Mouse (Mus musculus): ENCODE measurements around the gene Dazl.

The Dazl gene

DNA sequence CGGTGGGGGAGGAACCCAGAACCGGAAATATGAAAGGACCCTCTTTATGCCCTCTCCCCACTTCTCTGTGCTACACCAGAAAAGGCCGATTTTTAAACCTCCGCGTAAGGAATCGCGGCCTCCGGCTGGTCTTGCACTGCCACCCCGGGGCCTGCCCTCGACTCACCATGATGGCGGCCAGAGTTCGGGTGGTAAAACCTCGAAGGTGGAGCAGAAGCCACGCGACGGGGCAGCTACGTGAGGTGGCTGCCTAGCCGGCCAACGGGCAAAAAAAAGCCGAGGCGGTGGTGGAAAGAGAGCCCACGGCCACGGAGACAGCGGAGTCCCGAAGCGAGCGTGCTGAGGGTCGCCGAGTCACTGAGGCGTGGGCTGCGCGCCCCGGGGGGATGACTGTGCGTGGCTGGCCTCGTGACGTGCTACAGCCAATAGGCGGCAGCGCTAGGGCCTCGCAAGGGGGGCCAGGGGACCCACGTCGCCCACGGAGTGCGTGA, at the start of gene Dazl:
TSS of gene Dazl (minus strand) at position 396 of the 491 bp plus-strand sequence.
- DNase-seq: no peak

- DNase-seq: no peak
Observed at GRCm38 (mm10) chr17:50341850-50342544, 48.6 kb upstream of the Dazl start.

DNA sequence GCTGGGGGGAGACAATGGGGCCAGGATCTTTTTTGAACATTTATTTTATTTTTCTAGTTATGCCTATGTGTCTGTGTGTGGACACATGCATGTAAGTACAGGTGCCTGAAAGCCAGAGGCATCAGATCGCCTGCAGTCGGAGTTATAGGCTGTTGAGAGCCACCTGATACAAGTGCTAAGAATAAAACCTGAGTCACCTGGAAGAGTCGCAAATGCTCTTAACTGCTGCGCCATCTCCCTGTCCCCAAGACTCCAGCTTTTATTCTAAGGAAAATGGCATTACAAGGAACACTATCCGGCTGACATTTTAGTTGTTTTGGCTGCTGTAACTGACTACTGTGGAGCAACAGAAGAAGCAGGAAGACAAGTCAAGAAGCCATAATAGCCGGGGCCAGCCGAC, 45.5 kb upstream of the Dazl start:
- DNase-seq: no peak

- DNase-seq: no peak
Observed at GRCm38 (mm10) chr17:50335776-50336175, 42.3 kb upstream of the Dazl start.

DNA sequence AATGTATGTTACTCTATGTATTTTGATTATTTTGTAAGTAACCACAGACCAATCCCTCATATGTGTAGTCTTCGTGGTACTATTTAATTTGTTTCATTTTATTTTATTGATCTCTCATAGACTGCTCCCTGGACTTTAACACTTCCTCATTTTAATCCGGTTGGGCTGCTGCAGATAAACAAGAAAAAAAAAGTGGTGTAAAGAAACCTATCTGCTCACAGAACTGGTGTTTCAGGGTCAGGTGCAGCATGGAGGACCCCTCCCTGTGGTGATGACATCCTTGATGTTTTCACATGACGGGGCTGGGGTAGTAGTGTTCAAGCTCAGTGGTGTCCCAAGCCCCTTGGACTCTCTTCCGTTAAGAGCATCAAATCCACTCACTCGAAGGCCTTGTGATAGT, 41.3 kb upstream of the Dazl start:
- DNase-seq: no peak

GRCm38 (mm10) chr17:50332012-50332300, 38.5 kb upstream of the Dazl start:
- no peak for DNase-seq

DNA sequence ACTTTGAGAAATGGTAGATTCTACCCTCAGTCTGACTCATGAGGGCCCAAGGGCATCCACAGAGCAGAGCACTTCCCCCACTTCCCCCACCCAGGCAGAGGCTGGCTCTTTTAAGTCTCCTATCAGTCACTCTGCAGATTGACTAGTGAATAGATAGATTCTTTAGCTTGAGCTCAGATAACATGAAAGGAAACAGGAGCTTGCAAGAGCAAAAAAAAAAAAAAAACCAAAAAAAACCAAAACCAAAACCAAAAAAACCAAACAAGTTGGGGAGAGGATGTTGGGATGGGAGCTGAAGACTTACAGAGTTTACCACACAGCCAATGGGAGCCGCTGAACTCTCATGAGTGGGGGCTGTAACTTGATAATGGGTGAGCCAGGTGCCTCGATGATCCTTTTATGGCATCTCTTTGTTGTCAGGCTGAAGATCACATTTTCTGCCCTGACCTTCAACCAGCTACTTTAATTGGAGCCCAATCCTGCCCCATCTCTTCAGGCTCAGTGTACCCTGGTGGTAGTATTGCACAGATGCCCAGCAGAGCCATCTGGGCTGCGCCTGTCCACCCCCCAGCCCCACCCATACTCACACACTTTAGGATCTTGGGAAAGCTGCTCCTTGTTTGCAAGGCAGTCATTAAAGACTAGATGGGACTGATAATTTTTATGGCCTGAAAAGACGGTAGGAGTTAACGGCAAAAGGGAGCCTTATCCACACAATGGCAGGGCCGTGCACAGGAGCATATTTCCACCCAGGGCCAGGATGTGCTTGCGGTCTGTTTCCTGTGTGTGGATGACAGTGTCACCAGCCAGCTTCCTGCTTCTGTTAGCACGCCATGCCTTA, 38.0 kb upstream of the Dazl start:
- peak; percentile 21 for DNase-seq

GRCm38 (mm10) chr17:50330245-50330644, 36.8 kb upstream of the Dazl start:
- no peak for DNase-seq

GRCm38 (mm10) chr17:50324658-50325057, 31.2 kb upstream of the Dazl start:
- DNase-seq: no peak

GRCm38 (mm10) chr17:50318810-50319209, 25.4 kb upstream of the Dazl start:
- no peak for DNase-seq

DNA sequence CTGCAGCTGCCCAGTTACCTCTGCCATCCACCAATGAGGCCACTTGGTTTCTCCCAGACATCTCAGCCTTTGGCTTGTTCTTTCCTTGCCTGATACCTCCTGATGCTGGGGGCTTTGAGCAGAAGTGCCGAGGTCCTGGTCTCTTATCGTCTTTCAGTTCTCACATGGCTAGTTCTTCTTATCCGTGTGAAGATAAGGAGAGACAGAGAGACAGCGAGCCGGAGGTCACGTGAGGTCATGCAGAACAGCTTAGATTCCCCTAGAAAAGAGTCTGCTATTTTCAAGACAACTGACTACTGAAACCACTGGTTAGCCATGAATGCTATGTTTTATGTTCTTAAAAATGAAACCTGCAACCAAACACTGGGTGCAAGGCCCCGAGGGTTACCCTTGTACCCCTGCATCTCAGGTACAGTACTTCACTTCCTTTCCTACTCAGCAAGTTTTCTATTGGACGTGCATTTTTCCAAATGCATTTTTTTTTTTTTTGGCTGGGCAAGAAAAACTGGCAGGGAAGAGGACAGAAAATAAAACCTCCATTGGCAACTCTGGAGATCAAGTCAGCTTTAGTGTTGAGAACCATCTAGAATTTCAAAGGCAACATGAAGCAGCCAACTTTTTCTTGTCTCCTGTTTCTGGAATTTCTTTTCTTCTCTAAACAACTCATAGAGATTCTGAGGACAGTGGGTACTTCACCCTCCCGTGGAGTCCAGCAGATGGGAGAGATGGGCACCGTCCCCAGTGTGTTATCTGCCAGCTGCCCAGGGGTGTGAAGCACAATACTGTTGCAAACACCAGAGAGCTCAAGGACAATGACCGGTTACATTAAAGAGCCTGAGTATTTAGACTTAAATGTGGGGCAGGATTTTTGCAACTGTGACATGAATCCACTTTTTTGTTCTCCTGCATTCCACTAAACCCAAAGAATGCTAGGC, 23.0 kb upstream of the Dazl start:
- no peak for DNase-seq

DNA sequence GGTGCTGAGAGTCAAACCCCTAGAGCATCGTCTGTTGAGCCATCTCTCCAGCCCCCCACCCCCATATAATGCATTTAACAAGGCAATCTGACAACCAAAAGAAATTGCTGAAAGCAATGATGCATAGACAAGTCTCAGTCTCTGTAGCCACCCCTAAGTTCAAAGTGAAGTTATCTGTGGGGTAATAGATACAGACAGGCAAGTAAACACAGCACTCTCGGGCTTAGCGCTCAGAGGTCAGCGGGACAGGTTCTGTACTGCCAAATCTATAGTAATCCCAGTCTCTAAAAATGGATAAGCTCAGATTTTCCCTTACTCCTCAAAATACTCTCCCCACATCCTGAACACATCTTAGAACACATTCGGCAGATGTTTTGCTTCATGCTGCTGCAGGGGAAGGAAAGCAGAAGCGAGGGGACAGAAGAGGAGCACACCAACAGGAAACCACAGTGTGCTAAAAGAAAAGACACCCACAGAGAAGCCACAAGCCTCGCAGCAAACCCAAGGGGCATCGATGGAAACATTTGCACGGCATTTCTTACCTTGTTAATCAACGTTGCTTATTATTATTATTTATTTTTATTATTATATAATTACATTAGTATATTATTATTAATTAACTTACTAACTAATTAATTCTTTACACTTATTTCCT, 16.8 kb upstream of the Dazl start:
- DNase-seq: no peak

- no peak for DNase-seq
Observed at GRCm38 (mm10) chr17:50309512-50310072, 16.2 kb upstream of the Dazl start.

DNA sequence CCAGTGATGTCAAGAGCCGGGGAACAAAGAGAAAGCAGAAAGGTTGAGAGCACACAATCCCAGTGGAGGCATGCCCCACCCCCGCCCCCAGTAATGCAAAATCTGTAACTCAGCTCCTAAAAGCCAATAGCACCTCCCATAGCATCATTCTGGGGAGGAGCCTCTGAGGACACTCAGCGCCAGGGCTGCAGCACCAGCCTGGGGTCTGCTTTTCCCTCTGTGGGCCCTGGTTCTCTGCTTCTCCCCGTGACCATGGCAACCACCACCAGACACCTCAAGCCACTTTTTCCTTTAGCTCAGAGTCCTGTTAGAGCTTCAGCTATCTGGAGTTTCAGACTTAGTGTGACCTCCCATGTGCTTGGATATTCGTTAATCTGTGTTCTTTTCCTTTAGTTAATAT, 15.4 kb upstream of the Dazl start:
- no peak for DNase-seq

DNA sequence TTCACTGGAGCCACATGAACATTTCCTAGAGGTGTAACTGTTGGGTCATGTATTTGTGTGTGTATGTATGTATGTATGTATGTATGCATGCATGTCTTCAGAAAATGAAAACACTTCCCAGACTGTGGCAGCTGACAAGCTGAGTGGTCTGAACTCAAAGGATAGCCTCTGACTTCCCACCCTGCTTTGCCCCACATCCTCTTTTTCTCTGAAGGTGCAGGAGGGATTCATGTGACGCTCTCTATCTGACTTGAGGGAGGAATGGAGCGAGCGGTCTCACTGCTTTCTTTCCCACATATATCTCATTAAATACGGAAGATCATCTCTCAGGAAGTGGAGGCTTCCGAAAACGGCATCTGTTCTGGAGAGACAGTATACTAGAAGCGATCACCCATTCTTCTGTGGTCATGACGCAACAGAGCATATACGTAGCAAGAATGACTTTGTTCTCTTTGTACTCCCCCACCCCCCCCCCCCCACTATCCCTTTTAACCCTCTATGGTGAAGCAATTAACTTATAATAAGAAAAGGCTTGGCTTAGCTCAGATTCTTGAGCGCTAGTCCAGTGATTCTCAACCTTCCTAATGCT, 14.7 kb upstream of the Dazl start:
- no peak for DNase-seq

DNA sequence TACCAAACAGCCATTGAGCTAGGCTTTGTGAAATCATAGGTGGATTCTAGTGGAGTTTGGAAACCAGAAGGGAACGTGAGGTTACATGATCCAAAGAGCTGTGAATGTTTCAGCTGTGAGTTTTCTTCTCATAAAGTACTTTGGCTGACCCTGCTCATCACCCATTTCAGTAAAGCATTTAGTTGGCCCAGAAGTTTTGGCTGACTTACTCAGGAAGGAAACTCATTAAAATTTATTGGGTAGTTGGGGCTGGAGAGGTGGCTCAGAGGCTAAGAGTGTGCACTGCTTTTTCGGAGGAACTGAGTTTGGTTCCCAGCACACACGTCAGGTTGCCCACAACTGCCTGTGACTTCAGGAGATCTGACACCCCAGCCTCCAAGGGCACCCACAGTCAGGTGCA, 9.4 kb upstream of the Dazl start:
- DNase-seq: peak; percentile 31

- DNase-seq: no peak
Observed at GRCm38 (mm10) chr17:50300171-50300841, 6.9 kb upstream of the Dazl start.

- DNase-seq: peak; percentile 36
Observed at GRCm38 (mm10) chr17:50298821-50299220, 5.4 kb upstream of the Dazl start.

DNA sequence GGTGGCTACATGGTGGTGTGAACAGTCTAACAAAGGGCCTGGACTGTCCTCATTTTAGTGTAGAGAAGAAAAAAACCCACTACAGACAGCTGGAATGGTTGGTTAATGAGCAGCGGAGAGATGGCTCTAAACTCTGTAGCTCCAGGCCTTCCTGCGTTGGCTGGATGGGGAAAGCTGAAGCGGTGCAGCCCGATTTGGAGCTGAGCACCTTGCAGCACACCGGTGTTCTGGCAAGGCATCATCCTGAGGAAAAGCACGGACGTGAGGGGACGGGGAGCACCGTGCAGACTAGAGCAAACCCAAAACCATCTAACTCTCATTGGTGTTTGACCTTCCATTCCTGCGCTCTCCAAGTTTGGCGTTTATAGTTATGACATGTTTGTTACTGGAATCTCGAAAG, 1.3 kb upstream of the Dazl start:
- no peak for DNase-seq

- DNase-seq: peak; percentile 86
Observed at GRCm38 (mm10) chr17:50292661-50293171, 720 bp downstream of the Dazl start.

All from kidney, adult 9 months (tissue).